Mouse (Mus musculus) cortical plate, adult 2 months (tissue): ENCODE results near the gene Nphp3.

Experiments used
- CTCF ChIP-seq: fragments of 200-500 bp; IDR thresholded peaks from 2 replicates; pipeline ENCODE4 v1.5.1; 2011; ENCODE audit warnings: mild to moderate bottlenecking, control low read depth, low read length; ENCODE audit not compliant: insufficient read depth; ENCODE audit errors: extremely low read depth
- POLR2A ChIP-seq: fragments of 200-500 bp; IDR thresholded peaks from 2 replicates; pipeline ENCODE4 v1.6.1; 2011; ENCODE audit warnings: mild to moderate bottlenecking, low read length, control low read depth; ENCODE audit not compliant: insufficient read depth; ENCODE audit errors: extremely low read depth

- TF ChIP-seq CTCF (peak; percentile 49; the same call in 1 of the 2 replicates), POLR2A (no peak)
These were observed 77.0 kb downstream of the Nphp3 start for GRCm38 (mm10) chr9:104079379-104079778.
